In genomic region chr6:29768791-29769441, GRCm38 (mm10) we compare ENCODE assay signal across 8 mouse cellular contexts. TPM values are rescaled to one million over a fixed set of nuclear protein-coding genes. Genes with fewer than 3 reads are reported as not detected.
DNase-seq lines count a peak whose midpoint lies in the region; ATAC-seq lines count a peak whose summit lies in the region.

No protein-coding gene starts in this region.

- H3K4me2 ChIP-seq in forebrain, embryonic 13.5 days: peak overlapping the region; percentile 67
- H3K4me2 ChIP-seq in liver, embryonic 13.5 days: peak overlapping the region; percentile 99

- H3K9me3 ChIP-seq in forebrain, embryonic 13.5 days (replicated peaks): no peaks in the 10 kb centered on the region
- H3K9me3 ChIP-seq in liver, embryonic 13.5 days (replicated peaks): no peaks in the 10 kb centered on the region

- H3K36me3 ChIP-seq in forebrain, embryonic 13.5 days (ENCODE audit: poor library complexity, severe bottlenecking): no peaks in the 10 kb centered on the region
- no peaks in the 10 kb centered on the region for H3K36me3 ChIP-seq in liver, embryonic 13.5 days

- no peak; the same call in 1 of the 2 replicates for ATAC-seq in forebrain, embryonic 13.5 days
- ATAC-seq in liver, embryonic 13.5 days (ENCODE audit: low read depth): peak; percentile 64

- peak; percentile 23 to 37 for DNase-seq in left cerebral cortex, postnatal 25 days (ENCODE audit: low spot score in 2 of 2)
- DNase-seq in left cerebral cortex, adult 11 months (ENCODE audit: low spot score): no peak
- peak; percentile 78 for DNase-seq in adipocyte (ENCODE audit: low spot score)
- peak; percentile 68 for DNase-seq in induced T-regulatory cell, adult 2 months (ENCODE audit: low read depth)
- peak; percentile 40 for DNase-seq in liver, embryonic 13.5 days
- DNase-seq in naive thymus-derived CD4-positive, alpha-beta T cell, adult 2 months (ENCODE audit: low read depth): peak; percentile 72
- no peak for DNase-seq in thymus, postnatal 4 days

- H3K27ac ChIP-seq in forebrain, embryonic 13.5 days: peak overlapping the region; percentile 87
- peak overlapping the region; percentile 82 for H3K27ac ChIP-seq in liver, embryonic 13.5 days

- peaks cover 15% of the 10 kb centered on the region for H3K4me1 ChIP-seq in forebrain, embryonic 13.5 days
- H3K4me1 ChIP-seq in liver, embryonic 13.5 days (replicated peaks): peaks cover 31% of the 10 kb centered on the region

- H3K4me3 ChIP-seq in forebrain, embryonic 13.5 days: peak overlapping the region; percentile 84
- peak overlapping the region; percentile 89 for H3K4me3 ChIP-seq in liver, embryonic 13.5 days (replicated peaks)

- H3K9ac ChIP-seq in forebrain, embryonic 13.5 days: peak overlapping the region; percentile 81
- H3K9ac ChIP-seq in liver, embryonic 13.5 days: peak overlapping the region; percentile 89

- intact Hi-C loops in left cerebral cortex, postnatal 25 days (cut with DNase I): loop anchor here (2.0 to 5.0 kb wide), 2 partner anchors 46 to 278 kb away; partner anchors contain the start of gene Nrf1

- no peaks in the 10 kb centered on the region for H3K27me3 ChIP-seq in forebrain, embryonic 13.5 days
- no peaks in the 10 kb centered on the region for H3K27me3 ChIP-seq in liver, embryonic 13.5 days

- under 1% methylated on average over 50 of the region's 50 CpGs for WGBS in forebrain, embryonic 13.5 days
- under 1% methylated on average over 42 of the region's 50 CpGs for whole genome bisulfite sequencing in liver, embryonic 13.5 days (ENCODE audit: insufficient replicate concordance)

RNA-seq across cellular contexts. Expression of gene Ahcyl2, which starts 1.1 kb away (rescaled TPM):
- total RNA-seq in left cerebral cortex, postnatal 25 days (2021): 100 to 1,000 TPM; 114 to 137 TPM
- polyA plus RNA-seq in forebrain, embryonic 13.5 days (2015; fragmentation: Nextera tagmentation; extraction: Ambion mirVana): 11.1 and 12.3 TPM in 2 replicates
- polyA plus RNA-seq in liver, embryonic 13.5 days (2015; fragmentation: Nextera tagmentation; extraction: Ambion mirVana): 4.1 and 4.3 TPM in 2 replicates

RNA-seq across cellular contexts. Expression of gene Smo, which starts 33.6 kb away (rescaled TPM):
- total RNA-seq in left cerebral cortex, postnatal 25 days (2021): 1 to 10 TPM; 9.5 to 9.8 TPM
- 20.5 and 21.1 TPM in 2 replicates for polyA plus RNA-seq in forebrain, embryonic 13.5 days (2015; fragmentation: Nextera tagmentation; extraction: Ambion mirVana)
- polyA plus RNA-seq in liver, embryonic 13.5 days (2015; fragmentation: Nextera tagmentation; extraction: Ambion mirVana): 3.4 and 4.3 TPM in 2 replicates

Comparison
In these comparisons a context has a peak if more than half of its experiments do, and no peak if none do; other contexts are left out.
1. DNase-seq: peak in left cerebral cortex, postnatal 25 days (2 of 2), adipocyte (single experiment), induced T-regulatory cell, adult 2 months (single experiment), liver, embryonic 13.5 days (single experiment) and naive thymus-derived CD4-positive, alpha-beta T cell, adult 2 months (single experiment); none in left cerebral cortex, adult 11 months (single experiment) and thymus, postnatal 4 days (single experiment).